Mouse (Mus musculus) neural tube, embryonic 14.5 days (tissue): ENCODE data around the gene Itpka. TPM values are rescaled to one million over a fixed set of nuclear protein-coding genes. Genes with fewer than 3 reads are reported as not detected.
A peak's percentile ranks its signal among the peaks of the same experiment; 100 is the strongest.

Experiments used
- ATAC-seq: fragments of 200-750 bp; cut with Nextera tagmentation; 2 replicates; pipeline ENCODE4 v1.8.0; 2017; ENCODE audit warnings: low read depth, mild to moderate bottlenecking, moderate TSS enrichment, moderate library complexity
- H3K27ac ChIP-seq: fragments of 300-500 bp; sonication (generic); 2 replicates; pipeline ENCODE4 v1.5.1; 2014; ENCODE audit warnings: low read depth, mild to moderate bottlenecking, control low read depth, low read length, moderate library complexity, mixed read lengths
- H3K27me3 ChIP-seq: fragments of 300-500 bp; sonication (generic); 2 replicates; pipeline ENCODE4 v1.6.1; 2014; ENCODE audit warnings: low read length; ENCODE audit not compliant: control insufficient read depth, insufficient read depth
- H3K36me3 ChIP-seq: fragments of 300-500 bp; sonication (generic); 2 replicates; pipeline ENCODE4 v1.6.1; 2014; ENCODE audit warnings: low read length, mixed read lengths; ENCODE audit not compliant: control insufficient read depth, insufficient read depth
- H3K4me1 ChIP-seq: fragments of 300-500 bp; sonication (generic); 2 replicates; pipeline ENCODE4 v1.6.1; 2014; ENCODE audit warnings: low read length; ENCODE audit not compliant: control insufficient read depth, insufficient read depth
- H3K4me2 ChIP-seq: fragments of 300-500 bp; sonication (generic); 2 replicates; pipeline ENCODE4 v1.6.1; 2014; ENCODE audit warnings: mild to moderate bottlenecking, low read depth, low read length, control low read depth
- H3K4me3 ChIP-seq: fragments of 300-500 bp; sonication (generic); 2 replicates; pipeline ENCODE4 v1.5.1; 2014; ENCODE audit warnings: low read depth, low read length, control low read depth, mixed read lengths
- H3K9ac ChIP-seq: fragments of 300-500 bp; sonication (generic); replicated peaks from 2 replicates; pipeline ENCODE4 v1.6.1; 2014; ENCODE audit warnings: low read depth, mild to moderate bottlenecking, control low read depth, low read length, mixed read lengths
- H3K9me3 ChIP-seq: fragments of 300-500 bp; sonication (generic); 2 replicates; pipeline ENCODE4 v1.6.1; 2016; ENCODE audit warnings: low read length; ENCODE audit not compliant: control insufficient read depth
- WGBS: fragments of 180-500 bp; shearing (Covaris S2); extraction: QIAGEN DNeasy Blood & Tissue Kit; methylation state at CpG from one replicate; pipeline ENCODE4 v1.1.7; 2014; 5-methylcytosine and 5-hydroxymethylcytosine counted together
- polyA plus RNA-seq: library from polyadenylated mRNA; unstranded; fragments of >200 nt; fragmentation: Nextera tagmentation; extraction: Ambion mirVana; gene quantifications from 2 replicates; pipeline ENCODE4 v1.2.1, GENCODE M21; 2014

Gene Itpka
- polyA plus RNA-seq, 1 experiment from 2014 or later = 0.15 TPM

DNA sequence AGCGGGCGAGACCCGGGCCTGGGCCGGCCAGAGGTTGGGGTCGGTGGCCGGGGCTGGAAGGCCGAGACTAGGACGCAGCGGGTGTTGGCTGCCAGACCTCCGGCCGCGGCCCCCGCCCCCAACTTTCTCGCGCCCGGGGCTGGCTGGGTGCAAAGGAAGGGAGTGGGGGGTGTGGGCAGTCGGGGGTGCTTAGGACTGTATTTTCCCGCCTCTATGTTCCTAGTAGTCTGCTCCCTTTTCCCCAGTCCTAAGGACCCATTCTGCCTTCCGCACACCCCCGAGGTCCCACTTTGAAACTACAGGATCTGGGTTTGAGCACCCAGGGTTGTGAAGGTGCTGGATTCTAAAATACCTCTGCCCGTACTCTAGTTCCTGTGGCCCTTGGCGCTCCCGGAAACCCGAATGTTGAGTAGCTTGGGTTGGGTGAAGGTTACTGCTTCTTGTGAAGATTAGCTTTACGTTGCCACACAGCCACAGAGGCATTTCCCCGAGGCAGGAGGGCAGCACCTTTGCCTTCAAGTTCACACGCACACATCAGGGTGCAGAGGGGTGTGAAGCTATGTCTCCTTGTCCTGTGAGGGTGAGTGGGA, 57.9 kb downstream of the Itpka start:
- H3K4me3 ChIP-seq = peak overlapping the region; percentile 73
- under 1% methylated on average over 25 of the region's 27 CpGs for WGBS
- H3K27ac ChIP-seq = no peak overlapping the region
- peak; percentile 26 for ATAC-seq
- no peaks in the 10 kb centered on the region; the same call in 1 of the 2 replicates for H3K36me3 ChIP-seq
- H3K9me3 ChIP-seq = no peaks in the 10 kb centered on the region
- peak overlapping the region; percentile 99 for H3K4me2 ChIP-seq
- peak overlapping the region; percentile 82 for H3K9ac ChIP-seq
- peaks cover 29% of the 10 kb centered on the region for H3K4me1 ChIP-seq
- peaks cover 3% of the 10 kb centered on the region; the same call in 1 of the 2 replicates for H3K27me3 ChIP-seq

Other genes starting within 250 kb of the Itpka start
- 0.62 and 1.0 TPM in 2 replicates for gene Exd1, start 194.7 kb upstream of the Itpka start, polyA plus RNA-seq
- gene Chp1, start 194.6 kb upstream of the Itpka start, polyA plus RNA-seq = 52.6 and 67.9 TPM in 2 replicates
- 5.6 and 8.5 TPM in 2 replicates for gene Nusap1, start 124.0 kb upstream of the Itpka start, polyA plus RNA-seq
- 2.7 and 4.0 TPM in 2 replicates for gene Oip5, start 123.9 kb upstream of the Itpka start, polyA plus RNA-seq
- 39.9 and 40.8 TPM in 2 replicates for gene Ndufaf1, start 79.5 kb upstream of the Itpka start, polyA plus RNA-seq
- gene Rtf1, start 67.3 kb upstream of the Itpka start, polyA plus RNA-seq = 41.3 and 48.9 TPM in 2 replicates
- 1.8 and 2.2 TPM in 2 replicates for gene Ltk, start 18.1 kb downstream of the Itpka start, polyA plus RNA-seq
- gene Rpap1, start 45.2 kb downstream of the Itpka start, polyA plus RNA-seq = 15.7 and 19.5 TPM in 2 replicates
- 18.7 and 21.6 TPM in 2 replicates for gene Tyro3, start 55.4 kb downstream of the Itpka start, polyA plus RNA-seq
- 37.5 and 44.2 TPM in 2 replicates for gene Mga, start 154.9 kb downstream of the Itpka start, polyA plus RNA-seq
- 6.6 and 7.9 TPM in 2 replicates for gene Mapkbp1, start 230.4 kb downstream of the Itpka start, polyA plus RNA-seq